Mouse (Mus musculus): ENCODE data around the gene Gm9376.

Gm9376 gene

GRCm38 (mm10) chr14:118266660-118267059 is at the start of gene Gm9376:
TSS of gene Gm9376 (plus strand) at chr14:118266960.
- DNase-seq (ENCODE audit: low spot score in 2 of 2), result no peak

- DNase-seq (ENCODE audit: low spot score in 2 of 2), result no peak
Observed at GRCm38 (mm10) chr14:118220885-118221284, 45.9 kb upstream of the Gm9376 start.

GRCm38 (mm10) chr14:118225061-118225743 is 41.6 kb upstream of the Gm9376 start:
- no peak for DNase-seq (ENCODE audit: low spot score in 2 of 2)

DNA sequence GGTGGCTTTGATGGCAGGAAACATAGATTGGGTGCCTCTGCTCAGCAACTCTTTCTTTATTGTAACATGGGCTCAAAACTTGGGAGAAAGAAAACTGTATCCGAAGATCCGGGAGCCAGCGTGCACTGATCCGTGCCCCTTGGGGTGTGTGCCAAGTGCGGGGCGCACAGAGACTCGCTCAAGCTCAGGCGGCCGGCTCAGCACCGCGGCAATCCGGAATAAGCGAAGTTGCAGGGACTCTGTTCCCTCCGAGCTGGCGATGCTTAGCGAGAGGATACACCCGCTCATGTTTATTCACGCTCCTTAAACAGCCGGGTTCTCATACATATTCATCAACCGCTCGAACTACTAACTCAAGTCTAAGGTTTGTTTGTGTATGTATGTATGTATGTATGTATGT is 40.8 kb upstream of the Gm9376 start:
- peak in 1 of 2 experiments; percentile 23 for DNase-seq (ENCODE audit: low spot score in 2 of 2)

DNA sequence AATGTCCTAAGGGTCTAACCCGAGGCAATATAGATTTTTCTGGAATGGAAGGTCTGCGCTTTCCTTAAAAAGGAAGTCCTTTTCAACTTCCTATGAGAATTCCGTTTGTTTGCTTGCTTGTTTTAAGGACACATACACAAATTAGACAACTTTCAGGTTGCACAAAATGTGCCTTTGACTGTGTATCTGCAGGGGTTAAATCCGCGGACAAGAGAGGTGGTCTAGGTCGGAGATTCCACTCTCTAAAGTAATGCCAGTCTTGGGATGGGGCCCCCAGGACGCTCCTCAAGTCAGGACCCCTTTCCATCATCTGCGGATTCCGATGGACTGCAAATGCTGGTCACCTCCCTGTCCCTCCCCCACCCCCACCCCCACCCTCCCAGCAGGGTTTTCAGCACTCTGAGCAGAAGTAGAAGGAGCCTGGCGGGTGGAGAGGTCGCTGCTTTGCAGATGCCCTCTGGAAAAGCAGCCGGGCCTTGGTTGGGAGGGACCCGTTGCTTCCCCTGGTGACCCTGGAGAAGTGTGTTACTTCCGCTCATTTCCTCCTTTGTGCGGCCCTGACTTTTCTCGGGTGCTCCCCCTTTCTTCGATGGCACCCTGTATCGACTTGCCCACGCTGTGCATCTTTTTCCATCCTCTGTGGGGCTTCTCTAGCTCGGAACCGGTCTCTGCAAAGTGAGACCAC is 40.1 kb upstream of the Gm9376 start:
- DNase-seq (ENCODE audit: low spot score in 2 of 2), result no peak

- DNase-seq (ENCODE audit: low spot score in 2 of 2), result no peak
Observed at GRCm38 (mm10) chr14:118232381-118232970, 34.3 kb upstream of the Gm9376 start.

- no peak for DNase-seq (ENCODE audit: low spot score in 2 of 2)
Observed at GRCm38 (mm10) chr14:118233786-118234540, 32.8 kb upstream of the Gm9376 start.

DNA sequence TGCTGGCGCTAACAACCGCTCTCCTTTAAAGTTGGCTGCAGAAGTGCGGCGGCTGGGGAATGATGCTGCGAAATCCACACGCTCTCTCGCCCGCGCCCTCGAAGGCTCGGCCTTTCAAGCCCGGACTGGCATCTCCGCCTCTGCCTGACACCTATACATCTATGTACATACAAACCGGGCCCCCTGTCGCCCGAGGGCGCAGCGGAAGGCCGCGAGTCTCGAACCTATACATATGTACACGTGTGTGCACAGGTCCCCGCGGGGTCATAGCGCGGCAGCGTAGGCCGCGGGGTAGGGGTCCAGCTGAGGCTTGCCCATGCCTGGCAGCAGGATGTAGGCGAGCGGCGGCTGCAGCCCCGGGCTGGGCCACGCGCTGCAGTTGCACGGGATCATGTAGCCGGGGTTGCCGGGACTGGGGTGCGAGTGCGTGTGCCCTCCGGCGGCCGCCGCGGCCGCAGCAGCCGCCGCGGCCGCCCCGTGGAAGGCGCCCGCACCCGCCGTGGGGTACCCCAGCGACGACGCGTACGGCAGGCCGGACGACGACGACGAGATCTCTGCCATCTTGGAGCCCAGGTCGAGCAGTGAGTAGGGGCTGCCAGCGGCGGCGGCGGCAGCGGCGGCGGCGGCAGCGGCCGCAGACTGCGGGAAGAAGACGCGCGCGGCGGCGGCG is 32.1 kb upstream of the Gm9376 start:
- no peak for DNase-seq (ENCODE audit: low spot score in 2 of 2)

DNA sequence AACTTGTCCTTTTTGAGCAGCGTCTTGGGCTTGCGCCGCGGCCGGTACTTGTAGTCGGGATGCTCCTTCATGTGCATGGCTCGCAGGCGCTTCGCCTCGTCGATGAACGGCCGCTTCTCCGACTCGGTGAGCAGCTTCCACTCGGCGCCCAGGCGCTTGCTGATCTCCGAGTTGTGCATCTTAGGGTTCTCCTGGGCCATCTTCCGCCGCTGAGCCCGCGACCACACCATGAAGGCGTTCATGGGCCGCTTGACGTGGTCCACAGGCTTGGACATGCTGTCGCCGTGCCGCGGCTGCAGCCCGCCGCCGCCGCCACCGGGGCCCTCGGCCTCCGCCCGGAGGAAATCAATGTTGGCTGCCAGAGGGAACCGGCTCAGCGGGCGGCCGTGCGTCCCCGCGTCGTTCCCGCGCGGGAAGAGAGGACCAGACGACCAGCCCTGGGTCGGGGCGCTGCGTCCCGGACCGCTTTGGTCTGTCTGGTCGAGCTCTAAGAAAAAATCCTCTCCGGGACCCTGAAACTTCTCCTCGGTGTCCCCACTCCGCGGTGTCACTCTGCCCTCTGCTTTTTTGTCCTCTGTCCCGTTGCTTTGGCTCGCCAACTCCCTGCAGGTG is 31.3 kb upstream of the Gm9376 start:
- DNase-seq (ENCODE audit: low spot score in 2 of 2), result no peak

GRCm38 (mm10) chr14:118235973-118236885 is 30.5 kb upstream of the Gm9376 start:
- no peak for DNase-seq (ENCODE audit: low spot score in 2 of 2)

- DNase-seq (ENCODE audit: low spot score in 2 of 2), result peak in 1 of 2 experiments; percentile 31
Observed at GRCm38 (mm10) chr14:118236886-118237289, 29.9 kb upstream of the Gm9376 start, which contains the start of gene Sox21. TSS of gene Sox21 (minus strand) at chr14:118237030.

DNA sequence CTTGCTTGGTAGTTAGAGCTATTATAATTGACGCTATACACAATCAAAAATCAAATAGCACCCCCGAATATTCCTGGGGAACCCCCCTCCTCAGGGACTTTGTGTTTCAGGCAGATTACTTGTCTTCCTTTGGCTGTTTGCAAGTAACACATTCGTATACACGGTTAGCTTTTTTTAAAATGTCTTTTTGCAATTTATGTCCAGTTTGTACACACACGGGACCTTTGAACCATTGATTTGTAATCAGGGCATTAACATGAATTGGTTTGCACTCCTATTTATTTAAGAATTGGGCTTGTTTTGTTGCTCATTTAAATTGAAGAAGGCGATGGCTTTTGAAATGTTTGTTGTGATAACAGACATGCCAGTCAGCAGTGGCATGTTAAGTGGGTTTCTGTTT is 29.0 kb upstream of the Gm9376 start:
- no peak for DNase-seq (ENCODE audit: low spot score in 2 of 2)

- DNase-seq (ENCODE audit: low spot score in 2 of 2), result no peak
Observed at GRCm38 (mm10) chr14:118239351-118239750, 27.4 kb upstream of the Gm9376 start.

DNA sequence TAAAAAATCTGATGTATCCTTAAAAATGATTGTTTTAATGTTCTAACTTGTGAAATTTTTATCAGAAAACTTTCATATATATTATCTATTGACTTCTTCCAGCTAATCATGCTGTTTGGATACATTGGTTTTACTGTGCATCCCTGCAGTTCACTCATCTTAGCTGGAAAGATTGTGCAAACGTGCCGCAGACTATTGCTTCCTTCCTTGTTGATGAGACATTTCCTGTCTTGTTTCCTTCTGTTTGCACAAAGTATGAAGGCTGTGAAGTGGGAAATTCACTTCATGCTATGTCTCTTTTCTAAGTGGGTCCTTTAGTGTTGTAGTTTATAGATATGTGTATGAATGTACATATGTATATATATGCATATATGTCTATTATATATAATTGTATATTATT is 25.3 kb upstream of the Gm9376 start:
- DNase-seq (ENCODE audit: low spot score in 2 of 2), result no peak

- DNase-seq (ENCODE audit: low spot score in 2 of 2), result no peak
Observed at GRCm38 (mm10) chr14:118253381-118253780, 13.4 kb upstream of the Gm9376 start.

- no peak for DNase-seq (ENCODE audit: low spot score in 2 of 2)
Observed at GRCm38 (mm10) chr14:118268849-118269248, 2.1 kb downstream of the Gm9376 start.

- no peak for DNase-seq (ENCODE audit: low spot score in 2 of 2)
Observed at GRCm38 (mm10) chr14:118272594-118273555, 6.1 kb downstream of the Gm9376 start.

- DNase-seq (ENCODE audit: low spot score in 2 of 2), result no peak
Observed at GRCm38 (mm10) chr14:118277704-118278498, 11.1 kb downstream of the Gm9376 start.
